Mouse (Mus musculus): ENCODE measurements around the gene Slc12a5. TPM values are rescaled to one million over a fixed set of nuclear protein-coding genes. Genes with fewer than 3 reads are reported as not detected.

Gene Slc12a5
- polyA plus RNA-seq, 1 experiment from 2014 or later: 16.1 TPM

DNA sequence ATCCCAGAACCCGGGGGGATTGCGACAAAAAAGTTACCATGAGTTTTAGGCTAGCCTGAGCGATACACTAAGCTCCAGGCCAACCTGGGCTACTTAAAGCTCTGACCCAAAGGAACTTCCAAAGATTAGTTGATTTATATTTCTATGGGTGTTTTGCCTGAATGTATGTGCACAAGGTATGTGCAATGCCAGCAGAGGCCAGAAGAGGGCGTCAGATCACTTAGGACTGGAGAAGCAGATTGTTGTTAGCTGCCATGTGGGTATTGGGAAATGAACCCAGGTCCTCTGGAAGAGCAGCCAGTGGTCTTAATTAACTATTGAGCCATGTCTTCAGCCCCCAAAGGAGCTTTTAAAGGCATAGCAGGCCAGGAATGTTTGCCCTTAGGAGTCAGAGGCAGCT is 8.9 kb upstream of the Slc12a5 start:
- Histone ChIP-seq H3K9ac (no peak overlapping the region), H3K4me1 (peaks cover 22% of the 10 kb centered on the region), H3K4me2 (replicated peaks) (no peak overlapping the region), H3K4me3 (no peak overlapping the region), H3K27ac (no peak overlapping the region), H3K9me3 (replicated peaks) (no peaks in the 10 kb centered on the region), H3K27me3 (peaks cover 80% of the 10 kb centered on the region), H3K36me3 (no peaks in the 10 kb centered on the region)
- ATAC-seq (ENCODE audit: low FRiP score): no peak
- WGBS: 83% methylated on average over 4 of the region's 4 CpGs

DNA sequence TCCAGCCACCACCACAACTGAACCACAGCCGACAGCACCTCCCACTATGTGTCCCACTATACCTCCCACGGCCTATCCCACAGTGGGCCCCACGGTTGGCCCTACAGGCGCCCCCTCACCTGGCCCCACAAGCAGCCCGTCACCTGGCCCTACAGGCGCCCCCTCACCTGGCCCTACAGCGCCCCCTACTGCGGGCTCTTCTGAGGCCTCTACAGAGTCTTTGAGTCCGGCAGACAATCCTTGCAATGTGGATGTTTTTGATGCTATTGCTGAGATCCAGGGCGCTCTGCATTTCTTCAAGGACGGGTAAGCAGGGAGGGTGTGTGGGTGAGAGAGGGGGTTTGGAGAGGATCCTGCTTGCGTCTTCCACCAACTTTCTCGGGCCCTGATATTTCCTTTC is 8.2 kb upstream of the Slc12a5 start:
- H3K27ac ChIP-seq: no peak overlapping the region
- peaks cover 73% of the 10 kb centered on the region for H3K27me3 ChIP-seq
- 44% methylated on average over 13 of the region's 13 CpGs for WGBS
- H3K4me1 ChIP-seq: peaks cover 22% of the 10 kb centered on the region
- no peak overlapping the region for H3K4me2 ChIP-seq (replicated peaks)
- no peaks in the 10 kb centered on the region for H3K36me3 ChIP-seq
- no peak for ATAC-seq (ENCODE audit: low FRiP score)
- H3K9me3 ChIP-seq (replicated peaks): no peaks in the 10 kb centered on the region
- H3K9ac ChIP-seq: no peak overlapping the region
- no peak overlapping the region for H3K4me3 ChIP-seq

DNA sequence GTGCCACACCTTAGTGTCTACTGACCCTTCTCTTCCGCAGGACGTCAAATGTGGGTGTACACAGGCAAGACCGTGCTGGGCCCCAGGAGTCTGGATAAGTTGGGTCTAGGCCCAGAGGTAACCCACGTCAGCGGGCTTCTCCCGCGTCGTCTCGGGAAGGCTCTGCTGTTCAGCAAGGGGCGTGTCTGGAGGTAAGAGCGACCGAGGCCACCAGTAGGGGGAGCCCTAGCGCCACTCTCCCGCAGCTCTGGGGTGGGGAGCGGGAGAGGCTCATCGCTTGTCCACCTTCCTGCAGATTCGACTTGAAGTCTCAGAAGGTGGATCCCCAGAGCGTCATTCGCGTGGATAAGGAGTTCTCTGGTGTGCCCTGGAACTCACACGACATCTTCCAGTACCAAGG is 7.4 kb upstream of the Slc12a5 start:
- Histone ChIP-seq H3K4me1 (peaks cover 17% of the 10 kb centered on the region), H3K4me3 (0 out of 2 replicates have a peak overlapping the region, but pooled peaks have one; percentile 4), H3K27ac (no peak overlapping the region), H3K9me3 (replicated peaks) (no peaks in the 10 kb centered on the region), H3K27me3 (peaks cover 65% of the 10 kb centered on the region), H3K36me3 (no peaks in the 10 kb centered on the region), H3K4me2 (replicated peaks) (peak overlapping the region; percentile 17; the same call in 1 of the 2 replicates), H3K9ac (no peak overlapping the region)
- WGBS: 2% methylated on average over 21 of the region's 21 CpGs
- ATAC-seq (ENCODE audit: low FRiP score): peak; percentile 74

DNA sequence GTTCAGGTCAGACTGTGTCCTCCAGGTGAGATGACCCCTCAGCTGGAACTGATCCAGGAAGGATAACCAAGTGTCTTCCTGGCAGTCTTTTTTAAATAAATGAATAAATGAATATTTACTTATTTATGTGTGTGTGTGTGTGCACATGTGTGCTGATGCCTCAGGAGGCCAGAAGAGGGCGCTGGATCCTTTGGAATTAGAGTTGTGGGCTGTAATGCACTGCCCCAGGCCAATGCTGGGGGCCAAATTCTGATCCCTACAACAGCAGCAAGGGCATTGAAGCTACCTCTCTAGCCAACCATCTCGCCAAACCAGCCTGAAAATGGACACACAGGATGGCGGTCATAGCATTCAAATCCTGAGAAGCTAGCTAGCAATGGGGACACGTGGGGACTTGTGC is 4.9 kb upstream of the Slc12a5 start:
- Histone ChIP-seq H3K27me3 (peaks cover 40% of the 10 kb centered on the region), H3K4me1 (peaks cover 10% of the 10 kb centered on the region), H3K4me3 (no peak overlapping the region), H3K27ac (no peak overlapping the region), H3K9ac (no peak overlapping the region), H3K4me2 (replicated peaks) (no peak overlapping the region), H3K36me3 (no peaks in the 10 kb centered on the region), H3K9me3 (replicated peaks) (no peaks in the 10 kb centered on the region)
- WGBS: 67% methylated on average over 4 of the region's 4 CpGs
- ATAC-seq (ENCODE audit: low FRiP score): no peak

DNA sequence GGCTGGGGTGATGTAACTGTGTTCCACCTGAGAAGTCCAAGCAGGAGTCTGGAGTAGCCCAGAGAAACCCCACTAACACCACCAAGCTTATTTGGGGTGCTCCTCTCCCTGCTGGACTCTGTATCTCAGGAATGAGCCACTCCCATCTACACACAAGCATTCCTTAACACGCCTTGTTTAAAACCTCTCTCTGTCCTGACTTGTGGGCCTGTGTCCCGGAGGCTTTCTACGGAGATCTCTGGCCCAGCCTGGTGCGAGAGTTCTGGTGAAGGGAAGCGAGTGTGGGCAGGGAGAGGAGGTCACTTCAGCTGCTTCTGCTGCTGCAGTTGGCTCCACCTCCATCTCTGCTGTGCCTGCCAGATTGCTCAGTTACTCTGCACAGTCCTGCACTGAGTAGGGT is 4.4 kb upstream of the Slc12a5 start:
- Histone ChIP-seq H3K4me1 (peaks cover 14% of the 10 kb centered on the region), H3K4me2 (replicated peaks) (no peak overlapping the region), H3K4me3 (no peak overlapping the region), H3K9ac (no peak overlapping the region), H3K27ac (no peak overlapping the region), H3K36me3 (no peaks in the 10 kb centered on the region), H3K27me3 (peaks cover 35% of the 10 kb centered on the region), H3K9me3 (replicated peaks) (no peaks in the 10 kb centered on the region)
- 71% methylated on average over 5 of the region's 5 CpGs for WGBS
- no peak for ATAC-seq (ENCODE audit: low FRiP score)

DNA sequence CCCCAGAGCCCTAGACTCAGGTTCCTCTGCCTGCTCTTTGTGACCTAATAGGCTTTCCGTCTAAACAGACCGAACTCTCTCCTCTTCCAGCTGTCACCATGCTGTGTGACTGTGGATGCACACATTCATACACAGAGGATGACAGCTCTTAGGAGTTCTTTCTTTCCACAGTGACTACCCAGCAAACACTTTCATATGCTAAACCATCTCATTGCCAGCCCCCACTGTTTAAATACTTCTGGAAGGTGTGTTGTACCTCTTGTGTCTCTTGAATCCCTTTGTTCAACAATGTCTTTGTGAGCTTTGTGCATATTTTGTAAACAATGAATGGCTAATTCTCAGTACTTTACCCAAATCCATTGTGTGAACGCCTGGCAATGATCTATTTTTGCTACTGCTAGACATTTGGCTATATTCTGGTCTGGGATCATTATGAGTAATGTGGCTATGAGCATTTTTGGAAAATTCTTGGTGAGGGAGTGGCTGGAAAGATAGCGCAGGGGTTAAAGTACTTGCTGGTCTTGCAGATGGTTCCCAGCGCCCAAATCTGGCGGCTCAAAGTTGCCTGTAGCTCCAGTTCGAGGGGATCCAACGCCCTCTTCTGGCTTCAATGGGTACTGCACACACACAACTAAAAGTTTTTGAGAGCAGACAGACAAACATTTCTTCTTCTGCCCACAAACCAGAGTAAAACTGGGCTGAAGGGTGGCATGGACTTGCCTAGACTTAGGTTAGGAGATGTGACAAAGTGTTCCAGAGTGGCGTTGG is 2.9 kb upstream of the Slc12a5 start:
- WGBS: 64% methylated on average over 9 of the region's 9 CpGs
- no peak overlapping the region for H3K9ac ChIP-seq
- no peak for ATAC-seq (ENCODE audit: low FRiP score)
- H3K9me3 ChIP-seq (replicated peaks): no peaks in the 10 kb centered on the region
- H3K4me1 ChIP-seq: peaks cover 17% of the 10 kb centered on the region
- no peak overlapping the region for H3K4me3 ChIP-seq
- no peak overlapping the region for H3K4me2 ChIP-seq (replicated peaks)
- no peaks in the 10 kb centered on the region for H3K36me3 ChIP-seq
- H3K27ac ChIP-seq: no peak overlapping the region
- peaks cover 20% of the 10 kb centered on the region for H3K27me3 ChIP-seq

DNA sequence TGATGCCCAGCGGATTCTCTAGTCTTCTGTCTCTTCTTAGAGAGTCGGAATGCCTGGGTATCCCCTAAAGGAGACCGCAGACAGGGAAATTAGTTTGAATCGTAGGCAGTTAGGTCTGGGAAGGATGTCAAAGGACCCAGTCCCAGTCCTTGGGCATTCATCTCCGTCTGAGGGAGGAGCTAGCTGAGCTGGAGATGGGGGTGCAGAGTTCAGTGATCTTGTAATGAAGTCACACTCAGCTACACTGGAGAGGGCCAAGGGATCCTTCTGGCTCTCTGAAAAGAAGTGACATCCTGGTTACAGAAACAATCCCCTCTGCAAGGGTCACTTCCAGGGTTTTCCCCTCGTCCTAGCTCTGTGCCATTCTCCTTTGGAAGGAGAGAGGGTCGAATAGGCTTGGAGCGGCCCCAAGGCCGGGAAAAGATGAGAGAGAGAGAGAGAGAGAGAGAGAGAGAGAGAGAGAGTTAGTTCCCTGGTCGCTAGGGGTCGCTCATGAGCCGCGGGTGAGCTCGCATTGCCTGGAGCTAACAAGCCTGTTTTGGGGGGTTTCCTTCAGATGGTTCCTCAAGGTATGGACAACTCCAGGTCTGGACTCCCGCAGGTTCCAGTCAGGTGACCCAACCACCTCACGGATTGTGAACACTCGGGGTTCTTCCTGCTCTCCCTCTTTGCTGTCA is 1.0 kb downstream of the Slc12a5 start:
- H3K9me3 ChIP-seq (replicated peaks): no peaks in the 10 kb centered on the region
- peaks cover 33% of the 10 kb centered on the region for H3K4me1 ChIP-seq
- H3K9ac ChIP-seq: peak overlapping the region; percentile 66; the same call in 1 of the 2 replicates
- H3K27ac ChIP-seq: 0 out of 2 replicates have a peak overlapping the region, but pooled peaks have one; percentile 18
- peak overlapping the region; percentile 64 for H3K4me3 ChIP-seq
- peak overlapping the region; percentile 70 for H3K4me2 ChIP-seq (replicated peaks)
- H3K27me3 ChIP-seq: peaks cover 13% of the 10 kb centered on the region
- no peak for ATAC-seq (ENCODE audit: low FRiP score)
- H3K36me3 ChIP-seq: no peaks in the 10 kb centered on the region
- 8% methylated on average over 17 of the region's 17 CpGs for WGBS

DNA sequence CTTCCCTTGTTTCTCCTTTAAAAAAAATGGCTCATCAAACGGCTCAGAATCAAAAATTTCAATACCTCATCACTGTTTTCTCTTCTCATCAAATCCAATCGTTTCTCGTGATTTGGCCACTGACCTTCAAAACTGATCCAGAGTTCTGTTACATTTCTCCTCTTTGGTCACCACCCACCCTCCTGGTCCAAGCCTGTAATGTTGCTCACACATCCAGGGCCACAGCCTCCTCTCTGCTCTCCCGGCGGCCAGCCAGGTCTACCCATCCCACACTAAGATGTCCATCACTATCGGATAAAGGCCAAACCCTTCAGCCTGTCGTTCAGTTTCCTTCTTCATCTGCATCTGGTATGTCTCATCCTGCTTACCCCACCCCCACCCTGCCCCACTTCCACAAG is 1.6 kb downstream of the Slc12a5 start:
- Histone ChIP-seq H3K36me3 (no peaks in the 10 kb centered on the region), H3K9me3 (replicated peaks) (no peaks in the 10 kb centered on the region), H3K27me3 (peaks cover 18% of the 10 kb centered on the region), H3K4me2 (replicated peaks) (no peak overlapping the region), H3K9ac (no peak overlapping the region), H3K27ac (no peak overlapping the region; the same call in 1 of the 2 replicates), H3K4me1 (peaks cover 33% of the 10 kb centered on the region), H3K4me3 (no peak overlapping the region)
- WGBS: 51% methylated on average over 7 of the region's 7 CpGs
- no peak for ATAC-seq (ENCODE audit: low FRiP score)

DNA sequence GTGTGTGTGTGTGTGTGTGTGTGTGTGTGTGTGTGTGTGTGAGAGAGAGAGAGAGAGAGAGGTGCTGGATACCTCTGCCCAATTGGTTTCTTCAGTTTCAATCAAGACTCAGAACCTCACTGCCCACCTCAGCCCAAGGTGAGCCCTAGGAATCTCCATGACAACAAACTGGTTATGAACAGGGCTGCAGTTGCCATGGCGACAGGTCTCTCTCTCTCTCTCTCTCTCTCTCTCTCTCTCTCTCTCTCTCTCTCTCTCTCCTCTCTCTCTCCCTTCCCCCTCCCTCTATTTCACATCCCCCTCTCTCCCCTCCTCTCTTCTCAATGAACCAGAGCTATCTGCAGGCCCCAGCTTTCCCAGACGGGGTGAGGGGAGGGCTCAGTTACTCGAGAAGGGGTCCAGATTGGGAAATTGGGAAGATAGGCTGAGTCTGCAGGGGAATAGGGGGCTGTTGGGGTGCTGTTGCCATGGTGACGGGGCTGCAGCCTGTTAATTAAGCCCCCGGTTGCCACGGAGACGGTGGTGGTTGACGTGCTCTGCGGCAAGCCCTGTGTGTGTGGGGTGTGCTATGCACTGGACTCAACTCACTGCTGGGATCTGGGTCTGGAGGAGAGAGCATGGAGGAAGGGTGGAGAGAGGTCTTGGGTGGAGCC is 3.8 kb downstream of the Slc12a5 start:
- Histone ChIP-seq H3K27ac (peak overlapping the region; percentile 84), H3K36me3 (no peaks in the 10 kb centered on the region), H3K27me3 (peaks cover 40% of the 10 kb centered on the region), H3K4me1 (peaks cover 50% of the 10 kb centered on the region), H3K9ac (no peak overlapping the region), H3K4me2 (replicated peaks) (peak overlapping the region; percentile 40), H3K4me3 (no peak overlapping the region), H3K9me3 (replicated peaks) (no peaks in the 10 kb centered on the region)
- ATAC-seq (ENCODE audit: low FRiP score): peak; percentile 63
- 19% methylated on average over 8 of the region's 9 CpGs for WGBS

DNA sequence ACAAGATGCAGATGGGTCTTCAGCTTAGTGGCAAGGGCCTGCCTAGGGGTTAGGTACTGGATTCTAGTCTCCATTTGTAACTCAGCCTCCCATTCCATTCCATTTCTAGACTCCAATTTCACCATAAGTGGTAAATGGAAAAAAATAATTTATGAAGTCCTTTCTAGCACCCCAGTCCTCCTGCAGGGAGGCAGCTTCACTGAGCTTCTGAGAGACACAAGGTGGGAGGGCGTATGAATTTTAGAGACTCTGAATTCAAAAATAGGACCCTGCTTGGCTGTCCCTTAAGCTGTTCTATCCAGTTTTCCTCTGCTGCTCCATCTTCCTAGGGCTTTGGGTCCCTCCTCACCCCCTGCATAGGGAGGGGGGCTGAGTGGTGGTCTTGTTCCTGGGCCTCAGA is 4.4 kb downstream of the Slc12a5 start:
- peaks cover 56% of the 10 kb centered on the region for H3K4me1 ChIP-seq
- H3K4me2 ChIP-seq (replicated peaks): no peak overlapping the region
- whole genome bisulfite sequencing: 85% methylated on average over 1 of the region's 1 CpGs
- peaks cover 46% of the 10 kb centered on the region for H3K27me3 ChIP-seq
- no peak for ATAC-seq (ENCODE audit: low FRiP score)
- H3K36me3 ChIP-seq: no peaks in the 10 kb centered on the region
- H3K9me3 ChIP-seq (replicated peaks): no peaks in the 10 kb centered on the region
- H3K27ac ChIP-seq: peak overlapping the region; percentile 84
- no peak overlapping the region for H3K4me3 ChIP-seq
- H3K9ac ChIP-seq: no peak overlapping the region

DNA sequence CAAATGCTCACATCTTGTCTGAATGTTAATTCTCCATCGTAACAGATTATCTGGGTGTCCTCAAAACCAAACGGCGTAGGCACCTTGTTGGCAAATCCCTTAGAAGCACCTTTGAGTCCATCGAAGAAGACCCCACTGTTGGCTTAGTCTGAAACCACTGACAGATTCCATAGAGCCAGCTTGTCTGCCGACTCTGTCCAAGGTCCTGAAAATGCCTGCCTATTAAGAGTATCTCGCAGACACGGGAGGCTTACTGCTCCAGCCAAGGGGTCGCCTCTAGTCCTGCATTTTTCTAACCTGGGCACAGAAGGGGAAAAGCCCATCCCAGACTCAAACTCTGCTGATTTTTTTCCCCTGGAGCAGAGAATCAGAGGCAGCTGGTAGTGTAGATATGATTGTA is 5.8 kb downstream of the Slc12a5 start:
- H3K4me2 ChIP-seq (replicated peaks): no peak overlapping the region
- H3K9me3 ChIP-seq (replicated peaks): no peaks in the 10 kb centered on the region
- no peak for ATAC-seq (ENCODE audit: low FRiP score)
- H3K27me3 ChIP-seq: peaks cover 60% of the 10 kb centered on the region
- 23% methylated on average over 8 of the region's 8 CpGs for whole genome bisulfite sequencing
- H3K4me1 ChIP-seq: peaks cover 61% of the 10 kb centered on the region
- H3K9ac ChIP-seq: no peak overlapping the region
- no peak overlapping the region for H3K4me3 ChIP-seq
- no peak overlapping the region for H3K27ac ChIP-seq
- H3K36me3 ChIP-seq: no peaks in the 10 kb centered on the region

DNA sequence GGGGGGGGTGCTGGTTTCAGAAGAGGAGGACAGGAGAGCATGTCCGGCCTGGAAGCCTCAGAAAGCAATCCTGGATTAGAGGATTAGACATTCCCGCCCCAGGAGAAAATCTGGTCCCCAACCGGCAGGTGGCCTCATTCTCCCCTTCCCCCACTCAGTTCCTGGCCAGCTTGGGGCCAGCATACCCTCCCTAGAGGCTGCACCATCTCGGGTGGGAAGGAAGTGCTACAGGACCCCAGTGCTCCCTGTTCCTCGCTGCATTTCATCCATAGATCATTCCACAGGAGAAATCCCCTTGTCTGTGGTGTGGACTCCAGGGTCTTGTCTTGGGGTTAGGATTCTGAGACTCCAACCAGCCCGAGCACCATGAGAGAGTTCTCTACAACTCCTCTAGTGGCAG is 6.6 kb downstream of the Slc12a5 start:
- Histone ChIP-seq H3K36me3 (no peaks in the 10 kb centered on the region), H3K9ac (no peak overlapping the region), H3K27ac (peak overlapping the region; percentile 58; the same call in 1 of the 2 replicates), H3K4me1 (peaks cover 62% of the 10 kb centered on the region), H3K4me2 (replicated peaks) (peak overlapping the region; percentile 55; the same call in 1 of the 2 replicates), H3K9me3 (replicated peaks) (no peaks in the 10 kb centered on the region), H3K27me3 (peaks cover 68% of the 10 kb centered on the region), H3K4me3 (no peak overlapping the region)
- WGBS: 7% methylated on average over 5 of the region's 6 CpGs
- ATAC-seq (ENCODE audit: low FRiP score): no peak

All from hindbrain, embryonic 12.5 days (tissue).